Mouse (Mus musculus): ENCODE data around the gene Gm11756.
"Not testable (repeated sequence)": the region's sequence is repeated elsewhere in the genome, so short reads cannot be mapped to it uniquely, and the experiment has no call there.

Gm11756 gene

DNA sequence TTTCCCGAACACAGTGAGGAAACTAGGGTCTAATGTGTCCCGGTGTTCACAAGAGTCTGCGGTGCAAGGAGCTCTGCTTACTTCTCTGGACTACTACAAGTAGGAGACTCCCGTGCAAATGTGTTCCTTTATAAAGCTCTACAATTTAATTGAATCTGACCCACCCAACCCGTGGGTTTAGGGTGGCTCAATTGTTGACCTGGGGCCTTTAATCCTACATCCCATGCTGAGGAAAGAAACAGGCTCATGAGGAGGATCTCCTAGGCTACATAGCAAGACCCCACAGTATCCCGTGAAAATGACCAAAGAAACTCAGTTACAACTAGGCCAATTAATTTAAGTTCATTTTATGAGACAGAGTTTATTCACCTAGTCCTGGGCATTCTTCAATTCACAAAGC is at the start of gene Gm11756:
Gene Gm11756 (minus strand): TSS at position 101 of the 400 bp plus-strand sequence.
- not testable (repeated sequence) for DNase-seq

DNA sequence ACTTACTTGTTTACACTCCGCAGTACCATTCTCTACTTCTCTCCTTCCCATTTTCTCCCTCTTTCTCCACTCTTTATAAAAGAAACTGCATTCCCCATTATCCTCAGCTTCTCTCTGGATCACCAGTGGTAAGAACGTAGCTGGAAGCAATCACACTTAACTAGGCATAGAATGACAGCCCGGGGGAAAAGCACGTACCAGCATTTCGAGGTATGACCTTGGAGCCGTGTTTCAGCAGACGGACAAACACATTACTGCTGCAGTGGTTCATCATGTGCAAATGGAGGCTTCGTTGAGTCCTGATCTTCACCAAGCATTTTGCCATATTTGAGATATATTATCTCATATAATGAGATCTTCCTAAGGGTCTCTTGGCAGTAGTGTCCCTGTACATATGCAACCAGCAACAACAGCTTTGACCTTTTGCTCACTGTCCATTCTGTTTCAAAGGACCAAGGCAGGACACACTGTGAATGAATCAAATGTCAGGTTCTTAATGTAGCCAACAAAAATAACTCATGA is 29.9 kb upstream of the Gm11756 start, which contains the start of gene 2310002L09Rik:
Gene 2310002L09Rik (minus strand): TSS at position 472 of the 522 bp plus-strand sequence.
- no peak for DNase-seq

DNA sequence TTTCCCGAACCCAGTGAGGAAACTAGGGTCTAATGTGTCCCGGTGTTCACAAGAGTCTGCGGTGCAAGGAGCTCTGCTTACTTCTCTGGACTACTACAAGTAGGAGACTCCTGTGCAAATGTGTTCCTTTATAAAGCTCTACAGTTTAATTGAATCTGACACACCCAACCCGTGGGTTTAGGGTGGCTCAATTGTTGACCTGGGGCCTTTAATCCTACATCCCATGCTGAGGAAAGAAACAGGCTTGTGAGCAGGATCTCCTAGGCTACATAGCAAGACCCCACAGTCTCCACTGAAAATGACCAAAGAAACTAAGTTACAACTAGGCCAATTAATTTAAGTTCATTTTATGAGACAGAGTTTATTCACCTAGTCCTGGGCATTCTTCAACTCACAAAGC is 14.7 kb downstream of the Gm11756 start, which contains the start of gene Gm13871:
Gene Gm13871 (minus strand): TSS at position 101 of the 400 bp plus-strand sequence.
- DNase-seq = not testable (repeated sequence)

DNA sequence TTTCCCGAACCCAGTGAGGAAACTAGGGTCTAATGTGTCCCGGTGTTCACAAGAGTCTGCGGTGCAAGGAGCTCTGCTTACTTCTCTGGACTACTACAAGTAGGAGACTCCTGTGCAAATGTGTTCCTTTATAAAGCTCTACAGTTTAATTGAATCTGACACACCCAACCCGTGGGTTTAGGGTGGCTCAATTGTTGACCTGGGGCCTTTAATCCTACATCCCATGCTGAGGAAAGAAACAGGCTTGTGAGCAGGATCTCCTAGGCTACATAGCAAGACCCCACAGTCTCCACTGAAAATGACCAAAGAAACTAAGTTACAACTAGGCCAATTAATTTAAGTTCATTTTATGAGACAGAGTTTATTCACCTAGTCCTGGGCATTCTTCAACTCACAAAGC is 29.5 kb downstream of the Gm11756 start, which contains the start of gene Gm11757:
Gene Gm11757 (minus strand): TSS at position 101 of the 400 bp plus-strand sequence.
- DNase-seq = not testable (repeated sequence)

DNA sequence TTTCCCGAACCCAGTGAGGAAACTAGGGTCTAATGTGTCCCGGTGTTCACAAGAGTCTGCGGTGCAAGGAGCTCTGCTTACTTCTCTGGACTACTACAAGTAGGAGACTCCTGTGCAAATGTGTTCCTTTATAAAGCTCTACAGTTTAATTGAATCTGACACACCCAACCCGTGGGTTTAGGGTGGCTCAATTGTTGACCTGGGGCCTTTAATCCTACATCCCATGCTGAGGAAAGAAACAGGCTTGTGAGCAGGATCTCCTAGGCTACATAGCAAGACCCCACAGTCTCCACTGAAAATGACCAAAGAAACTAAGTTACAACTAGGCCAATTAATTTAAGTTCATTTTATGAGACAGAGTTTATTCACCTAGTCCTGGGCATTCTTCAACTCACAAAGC is 44.4 kb downstream of the Gm11756 start, which contains the start of gene Gm11758:
Gene Gm11758 (minus strand): TSS at position 101 of the 400 bp plus-strand sequence.
- DNase-seq = not testable (repeated sequence)
